In the genomic region with DNA sequence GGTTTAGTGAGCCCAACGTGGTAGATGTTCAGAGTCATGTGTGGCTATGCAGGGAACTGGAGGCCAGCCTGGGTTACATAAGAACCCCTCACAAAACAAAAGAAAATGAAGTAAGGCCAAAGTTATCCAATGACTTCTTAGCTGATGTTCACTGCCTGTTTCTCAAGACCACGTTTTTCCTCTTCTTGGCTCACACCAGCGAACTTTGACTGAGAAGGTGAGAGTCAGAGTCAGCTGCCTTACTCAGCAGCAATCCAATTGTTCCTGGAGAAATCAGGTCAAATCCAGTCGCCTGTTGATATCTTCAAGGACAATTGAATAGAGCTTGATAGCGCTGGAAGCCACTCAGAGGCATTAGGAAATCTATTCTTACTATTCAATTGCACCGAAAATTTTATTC, we compare ENCODE assay signal across 13 mouse cellular contexts.
"Had no signal": no experiment of that assay in that cellular context is flagged by ENCODE, and none has a peak within 500 bp of the region (broad histone marks: within the 10 kb centered on the region; RNA-seq: fewer than 3 reads in every experiment).

No protein-coding gene starts in this region.

- DNase-seq: gastrocnemius, adult 2 months; gastrocnemius, postnatal 10 days; gastrocnemius, postnatal 25 days; heart, adult 18-20 months; heart, postnatal 10 days; heart, postnatal 4 days; kidney, adult 18-20 months; kidney, adult 8-10 months; kidney, postnatal 10 days; kidney, postnatal 25 days; kidney, postnatal 4 days; liver; liver, embryonic 13.5 days had no signal
